Mouse (Mus musculus) G1E (cell line): Measurements from ENCODE around the gene Dock10. TPM values are rescaled to one million over a fixed set of nuclear protein-coding genes. Genes with fewer than 3 reads are reported as not detected.

ENCODE experiments used
- ATAC-seq: 2 replicates; pipeline ENCODE4 v1.8.0; 2016; ENCODE audit warnings: mild to moderate bottlenecking; ENCODE audit not compliant: insufficient number of reproducible peaks, poor library complexity, low FRiP score, severe bottlenecking; ENCODE audit errors: extremely low read depth
- DNase-seq: peaks from one replicate; pipeline ENCODE4 v3.0.0; 2012; ENCODE audit warnings: low spot score
- H3K27me3 ChIP-seq: 2 replicates; pipeline ENCODE4 v1.6.1; 2012; ENCODE audit warnings: mild to moderate bottlenecking, low read length, inconsistent platforms; ENCODE audit not compliant: insufficient read depth
- H3K36me3 ChIP-seq: replicated peaks from 2 replicates; pipeline ENCODE3; 2012; ENCODE audit warnings: mild to moderate bottlenecking, inconsistent platforms
- H3K4me1 ChIP-seq: 2 replicates; pipeline ENCODE4 v1.6.1; 2012; ENCODE audit warnings: low read depth, low read length, inconsistent platforms, mixed read lengths; ENCODE audit not compliant: insufficient read depth
- H3K4me3 ChIP-seq: 2 replicates; pipeline ENCODE4 v1.5.1; 2012; ENCODE audit warnings: low read depth, mild to moderate bottlenecking, inconsistent platforms, low read length, moderate library complexity, mixed read lengths
- H3K9me3 ChIP-seq: replicated peaks from 2 replicates; pipeline ENCODE4 v1.6.1; 2012; ENCODE audit warnings: inconsistent platforms
- CTCF ChIP-seq: IDR thresholded peaks from 2 replicates; pipeline ENCODE4 v1.5.1; 2012; ENCODE audit warnings: low read depth, low read length, inconsistent platforms, mixed read lengths
- GATA1 ChIP-seq: IDR thresholded peaks from 2 replicates; pipeline ENCODE4 v1.6.1; 2012; ENCODE audit warnings: borderline replicate concordance, low read length, inconsistent platforms, mixed read lengths
- GATA2 ChIP-seq: IDR thresholded peaks from 2 replicates; pipeline ENCODE4 v1.6.1; 2012; ENCODE audit warnings: low read depth, low read length, inconsistent platforms, borderline replicate concordance
- POLR2AphosphoS5 ChIP-seq: IDR thresholded peaks from 2 replicates; pipeline ENCODE4 v1.6.1; 2012; ENCODE audit warnings: low read depth, low read length, inconsistent platforms; ENCODE audit not compliant: insufficient replicate concordance
- TAL1 ChIP-seq: conservative IDR thresholded peaks from 2 replicates; pipeline ENCODE4 v1.6.1; 2012; ENCODE audit warnings: low read depth, low read length, inconsistent platforms, mixed read lengths
- polyA plus RNA-seq: library from polyadenylated mRNA; stranded (reverse); fragments of >175 nt; gene quantifications from 2 replicates; pipeline ENCODE4 v1.2.3, GENCODE M21; 2012
- total RNA-seq, 2 experiments: library from RNA; stranded (forward) in 1 of 2; stranded (reverse) in 1 of 2; fragments of 200-1000 nt in 1 of 2; fragments of >200 nt in 1 of 2; fragmentation: Nextera tagmentation in 1 of 2; gene quantifications; 2 replicates each; pipeline ENCODE4 v1.2.3; 2014 to 2017

The Dock10 gene
- total and polyA plus RNA-seq, 3 experiments = 0.76 TPM; not detected in 2

DNA sequence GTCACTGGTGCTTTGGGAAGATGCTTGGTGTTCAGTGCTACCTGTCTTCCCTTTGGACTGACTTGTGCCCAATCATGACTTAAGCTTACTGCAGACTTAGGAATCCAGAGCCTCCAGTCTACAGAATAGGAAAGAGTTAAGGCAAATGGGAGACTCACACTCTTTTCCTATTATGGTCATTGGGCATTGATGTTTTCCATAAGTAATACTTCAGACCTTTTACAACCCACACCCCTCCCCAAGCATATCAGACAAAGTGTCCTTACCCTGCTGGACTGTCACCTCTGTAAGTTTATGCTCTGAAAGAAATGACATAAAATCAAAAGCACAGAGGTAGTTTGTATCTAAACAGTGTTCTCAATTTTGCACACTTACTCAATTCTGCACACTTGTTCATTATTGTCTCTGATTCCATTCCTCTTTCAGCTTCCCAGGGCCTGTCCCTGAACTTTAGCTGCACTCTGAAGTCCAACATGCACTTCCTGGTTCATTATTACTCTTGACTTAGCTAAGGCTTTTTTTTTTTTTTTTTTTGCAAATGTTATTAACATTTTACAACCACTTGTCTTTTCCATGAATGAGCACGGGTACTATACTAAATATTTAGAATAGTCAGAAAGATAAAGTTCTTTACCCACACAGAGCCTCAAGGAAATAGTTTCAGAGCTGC, 82.2 kb downstream of the Dock10 start:
- no peaks in the 10 kb centered on the region for H3K36me3 ChIP-seq
- ATAC-seq = no peak

DNA sequence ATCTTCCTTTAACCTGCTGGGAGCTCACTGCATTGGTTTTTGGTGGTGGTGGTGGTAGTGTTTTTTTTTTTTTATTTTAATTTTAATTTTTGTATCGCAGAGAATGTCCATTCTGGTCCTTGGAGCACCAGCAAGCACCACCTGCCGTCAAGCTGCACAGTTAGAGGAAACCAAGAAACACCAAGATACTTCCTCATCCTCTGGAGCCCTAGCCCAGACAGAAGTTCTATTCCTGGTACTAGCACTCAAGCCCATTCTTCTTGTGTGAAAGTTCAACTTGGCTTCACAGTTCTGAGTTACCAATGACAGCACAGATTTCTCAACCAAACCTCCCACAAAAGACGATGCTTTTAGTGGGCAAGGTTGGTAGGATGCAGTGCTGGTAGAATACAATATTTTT, 86.6 kb downstream of the Dock10 start:
- ATAC-seq = no peak

More for the DNA sequence above, 82.2 kb downstream of the Dock10 start:
- TF ChIP-seq POLR2AphosphoS5 = no peak
- TF ChIP-seq TAL1 = no peak
- no peak for TF ChIP-seq CTCF
- TF ChIP-seq GATA1 = no peak
- TF ChIP-seq GATA2 = no peak
- Histone ChIP-seq H3K4me1 (no peaks in the 10 kb centered on the region), H3K4me3 (no peak overlapping the region), H3K9me3 (peaks cover 21% of the 10 kb centered on the region), H3K27me3 (no peaks in the 10 kb centered on the region)
- DNase-seq = no peak

DNA sequence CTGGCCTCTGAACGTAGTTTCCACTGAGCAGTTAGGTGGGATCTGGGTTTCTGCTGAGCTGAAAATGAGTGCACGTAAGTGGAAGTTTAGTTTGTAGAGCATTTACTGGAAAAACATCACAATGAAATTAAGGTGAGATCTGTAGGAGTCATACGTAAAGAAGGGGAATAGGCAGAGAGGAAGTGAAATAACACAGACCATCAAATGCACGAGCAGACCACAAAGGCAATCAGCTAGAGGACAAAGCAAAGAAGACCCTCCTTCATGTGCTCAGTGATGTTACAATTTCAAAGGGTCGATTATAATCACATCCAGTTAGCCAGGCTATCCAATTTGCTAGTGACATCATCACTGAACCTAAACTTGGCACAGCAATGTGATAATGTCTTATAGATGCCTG, 87.3 kb downstream of the Dock10 start:
- no peak for ATAC-seq

More for the DNA sequence above, 86.6 kb downstream of the Dock10 start:
- Histone ChIP-seq H3K36me3 (no peaks in the 10 kb centered on the region), H3K4me1 (no peaks in the 10 kb centered on the region), H3K27me3 (no peaks in the 10 kb centered on the region), H3K4me3 (no peak overlapping the region), H3K9me3 (peaks cover 16% of the 10 kb centered on the region)
- TF ChIP-seq TAL1 (no peak), POLR2AphosphoS5 (no peak), GATA2 (no peak), GATA1 (no peak), CTCF (no peak)
- no peak for DNase-seq

GRCm38 (mm10) chr1:80670387-80670786, 87.9 kb downstream of the Dock10 start:
- ATAC-seq (no peak), DNase-seq (no peak)
- Histone ChIP-seq H3K4me3 (no peak overlapping the region), H3K36me3 (no peaks in the 10 kb centered on the region), H3K27me3 (no peaks in the 10 kb centered on the region), H3K4me1 (no peaks in the 10 kb centered on the region), H3K9me3 (peaks cover 16% of the 10 kb centered on the region)
- no peak for TF ChIP-seq GATA1
- no peak for TF ChIP-seq POLR2AphosphoS5
- TF ChIP-seq GATA2 = no peak
- TF ChIP-seq TAL1 = no peak
- no peak for TF ChIP-seq CTCF

More for the DNA sequence above, 87.3 kb downstream of the Dock10 start:
- no peak for DNase-seq
- Histone ChIP-seq H3K36me3 (no peaks in the 10 kb centered on the region), H3K4me1 (no peaks in the 10 kb centered on the region), H3K9me3 (peaks cover 16% of the 10 kb centered on the region), H3K4me3 (no peak overlapping the region), H3K27me3 (no peaks in the 10 kb centered on the region)
- TF ChIP-seq POLR2AphosphoS5 = no peak
- no peak for TF ChIP-seq CTCF
- no peak for TF ChIP-seq GATA1
- no peak for TF ChIP-seq GATA2
- no peak for TF ChIP-seq TAL1

DNA sequence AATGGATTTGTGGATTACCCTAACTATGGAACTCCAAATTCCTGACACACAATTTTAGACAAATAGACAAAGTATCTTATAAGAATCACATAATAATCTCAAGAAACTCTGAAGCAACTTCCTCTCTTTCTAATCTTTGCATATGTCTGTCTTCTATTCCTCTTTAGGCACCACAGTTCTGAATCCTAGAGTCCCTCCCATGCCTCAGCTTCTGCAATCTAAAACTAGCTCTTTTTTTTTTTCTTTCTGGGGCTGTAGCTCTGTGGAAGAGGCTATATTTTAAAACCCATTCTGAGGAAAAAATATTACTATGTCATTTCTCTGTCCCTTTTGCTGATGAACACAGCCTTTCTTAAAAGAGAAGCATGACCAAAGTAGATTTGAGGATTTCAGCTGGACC, 92.6 kb downstream of the Dock10 start:
- Histone ChIP-seq H3K36me3 (no peaks in the 10 kb centered on the region), H3K27me3 (no peaks in the 10 kb centered on the region), H3K4me3 (no peak overlapping the region), H3K9me3 (peaks cover 15% of the 10 kb centered on the region), H3K4me1 (no peaks in the 10 kb centered on the region)
- DNase-seq = no peak
- TF ChIP-seq TAL1 (no peak), GATA2 (no peak), GATA1 (no peak), POLR2AphosphoS5 (no peak), CTCF (no peak)
- no peak for ATAC-seq

DNA sequence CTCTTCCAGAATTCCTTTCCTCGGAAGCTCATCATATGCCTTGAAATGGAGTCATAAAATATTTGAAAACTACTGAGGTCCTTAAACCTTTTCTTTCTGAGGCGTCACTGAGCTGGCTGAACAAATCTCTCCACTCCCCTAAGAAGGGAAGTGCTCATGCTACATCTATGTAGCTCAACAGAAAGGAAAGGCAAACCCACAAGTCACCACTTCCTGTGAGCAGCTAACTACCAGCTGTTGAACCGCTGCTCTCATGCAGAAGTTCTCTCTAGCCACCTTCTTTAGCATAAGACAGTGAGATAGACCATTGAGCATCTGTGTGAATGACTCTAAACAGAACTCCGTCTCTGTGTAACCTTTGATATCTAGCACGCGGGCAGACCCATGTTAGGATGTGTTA, 93.2 kb downstream of the Dock10 start:
- DNase-seq (no peak), ATAC-seq (no peak)
- no peak overlapping the region for H3K4me3 ChIP-seq
- no peaks in the 10 kb centered on the region for H3K27me3 ChIP-seq
- H3K4me1 ChIP-seq = no peaks in the 10 kb centered on the region
- H3K36me3 ChIP-seq = no peaks in the 10 kb centered on the region
- H3K9me3 ChIP-seq = peaks cover 15% of the 10 kb centered on the region
- TF ChIP-seq TAL1 (no peak), CTCF (no peak), GATA2 (no peak), POLR2AphosphoS5 (no peak), GATA1 (no peak)
